Mouse (Mus musculus): ENCODE measurements around the gene Rbm43.

DNA sequence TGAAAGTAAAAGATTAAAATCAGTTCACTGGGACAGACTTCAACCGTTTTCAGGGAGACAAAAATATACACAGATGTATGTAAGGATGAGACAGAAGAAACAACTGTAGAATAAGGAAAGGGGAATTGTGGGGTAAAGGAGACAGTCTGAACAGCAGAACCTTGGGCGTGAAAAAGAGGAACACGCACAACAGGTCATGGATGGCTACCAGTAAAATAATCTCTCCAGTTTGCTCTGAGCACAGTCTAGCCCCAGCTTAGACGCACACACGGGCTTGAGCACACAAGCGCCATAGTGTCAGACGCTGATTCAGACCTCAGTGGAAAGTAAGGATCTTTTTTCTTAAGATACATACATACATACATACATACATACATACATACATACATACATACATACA, 3.7 kb downstream of the Rbm43 start:
- no peak for TF ChIP-seq CTCF (IDR thresholded peaks at IDR 0.05; ENCODE audit: insufficient read depth, low read depth, low read length)
- no peak for TF ChIP-seq POLR2A (IDR thresholded peaks at IDR 0.05; ENCODE audit: insufficient read depth, low read depth, low read length)

Measured in olfactory bulb, adult 2 months (tissue).